Mouse (Mus musculus) thymus, postnatal 25 days (tissue): Measurements from ENCODE around the gene Srsf2.
"Not testable (repeated sequence)": the region's sequence is repeated elsewhere in the genome, so short reads cannot be mapped to it uniquely, and the experiment has no call there.

Experiments used
- DNase-seq: peaks from one replicate; pipeline ENCODE4 v3.0.0; 2022

The Srsf2 gene

GRCm38 (mm10) chr11:116852891-116853511, at the start of gene Srsf2:
TSS of gene Srsf2 (minus strand) at chr11:116853094.
- peak; percentile 98 for DNase-seq

- not testable (repeated sequence) for DNase-seq
Observed at GRCm38 (mm10) chr11:116902588-116902987, 49.7 kb upstream of the Srsf2 start.

DNA sequence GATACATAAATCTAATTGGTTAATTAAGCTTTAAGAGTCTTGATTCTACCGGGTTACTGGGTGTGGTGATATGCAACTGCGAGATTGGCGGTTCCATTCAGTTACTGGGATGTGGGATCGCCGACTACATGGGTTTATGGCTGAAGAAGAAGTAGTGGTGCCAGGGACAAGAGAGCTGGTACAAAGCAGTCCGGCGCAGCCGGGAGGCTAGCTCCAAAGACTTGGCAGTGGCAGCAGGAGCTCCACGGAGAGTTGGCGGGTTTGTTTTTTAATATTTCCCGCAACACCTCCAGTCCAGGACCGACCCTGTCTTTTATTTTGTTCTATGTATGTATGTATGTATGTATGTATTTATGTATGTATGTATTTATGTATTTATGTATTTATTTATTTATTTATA, 46.4 kb upstream of the Srsf2 start:
- DNase-seq: no peak

DNA sequence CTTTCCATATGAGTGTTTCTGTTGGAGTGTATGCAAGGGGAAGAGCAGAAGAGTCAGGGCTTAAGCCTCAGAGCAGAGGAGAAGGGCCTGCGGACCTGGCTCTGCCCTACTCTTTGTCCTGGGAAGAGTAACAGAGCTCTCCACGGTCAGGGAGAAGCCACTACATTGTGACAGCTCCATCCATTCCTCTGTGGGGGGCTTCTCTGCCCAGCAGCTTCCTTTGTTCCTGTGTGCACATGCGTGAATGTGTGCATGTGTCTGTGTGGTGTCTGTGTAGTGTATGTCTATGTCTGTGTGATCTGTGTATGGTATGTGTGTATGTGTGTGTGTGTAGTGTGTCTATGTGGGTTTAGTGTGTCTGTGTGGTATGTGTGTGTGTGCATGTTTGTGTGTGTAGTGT, 42.5 kb upstream of the Srsf2 start:
- DNase-seq: no peak

- DNase-seq: no peak
Observed at GRCm38 (mm10) chr11:116893532-116894442, 40.9 kb upstream of the Srsf2 start.

- peak; percentile 39 for DNase-seq
Observed at GRCm38 (mm10) chr11:116887136-116887535, 34.2 kb upstream of the Srsf2 start.

DNA sequence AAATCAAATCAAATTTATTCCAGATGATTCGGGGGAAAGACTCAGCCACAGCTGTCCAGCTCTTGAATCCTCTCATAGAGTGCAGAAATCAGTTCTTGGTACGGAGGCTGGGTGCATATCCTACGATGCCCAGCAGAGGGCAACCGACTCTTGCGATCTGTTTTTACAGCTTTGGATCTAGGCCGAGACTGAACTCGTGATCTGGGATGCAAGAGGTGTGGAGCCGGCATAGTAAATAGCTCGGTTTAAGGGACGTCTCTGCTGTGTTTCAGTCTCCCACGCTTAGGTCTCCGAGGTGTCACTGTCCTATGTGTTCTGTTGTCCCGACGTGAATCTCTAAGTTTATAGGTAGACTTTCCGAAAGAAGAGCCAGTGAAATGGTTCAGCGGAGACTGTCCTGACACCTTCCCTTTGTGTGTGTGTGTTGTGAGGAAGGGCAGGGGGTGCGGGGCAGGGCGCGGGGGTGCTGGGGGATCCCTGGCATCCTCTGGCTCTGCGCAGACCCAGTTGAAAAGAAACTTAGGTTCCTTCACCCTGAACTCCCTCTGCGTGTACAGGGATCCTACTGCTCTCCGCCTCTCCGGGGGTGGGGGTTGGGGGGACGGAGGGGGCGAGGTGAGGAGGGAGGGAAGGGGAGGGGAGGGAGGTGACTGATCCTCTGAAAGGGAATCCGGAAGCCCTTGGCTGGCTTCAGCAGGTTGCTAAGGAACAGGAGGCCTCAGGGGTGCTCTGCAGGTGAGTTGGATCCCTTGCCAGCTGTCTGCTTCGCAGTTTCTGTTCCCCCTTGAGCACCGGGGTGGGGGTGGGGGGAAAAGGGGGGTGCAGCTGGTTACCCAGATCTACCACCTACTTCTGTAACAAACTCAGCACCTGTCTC, 32.6 kb upstream of the Srsf2 start:
- peak; percentile 79 for DNase-seq

DNA sequence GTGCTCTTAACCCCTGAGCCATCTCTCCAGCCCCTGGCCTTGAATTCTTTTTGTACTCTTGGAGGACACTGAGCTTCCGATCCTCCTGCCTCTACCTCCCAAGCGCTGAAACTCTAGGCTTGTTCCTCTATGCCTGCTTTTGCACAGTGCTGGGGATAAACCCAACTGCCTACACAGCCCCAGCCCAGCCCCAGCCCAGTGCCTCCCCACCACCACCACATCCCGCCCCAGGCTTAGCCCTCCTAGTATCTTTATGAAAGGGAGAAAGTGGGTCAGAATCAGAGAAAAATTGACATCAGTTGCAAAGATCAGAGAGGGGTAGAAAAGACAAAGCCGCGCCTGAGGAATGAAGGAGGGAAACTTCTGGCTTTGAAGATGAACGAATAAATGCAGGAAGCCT, 31.2 kb upstream of the Srsf2 start:
- DNase-seq: no peak

- DNase-seq: no peak
Observed at GRCm38 (mm10) chr11:116882446-116882845, 29.6 kb upstream of the Srsf2 start.

DNA sequence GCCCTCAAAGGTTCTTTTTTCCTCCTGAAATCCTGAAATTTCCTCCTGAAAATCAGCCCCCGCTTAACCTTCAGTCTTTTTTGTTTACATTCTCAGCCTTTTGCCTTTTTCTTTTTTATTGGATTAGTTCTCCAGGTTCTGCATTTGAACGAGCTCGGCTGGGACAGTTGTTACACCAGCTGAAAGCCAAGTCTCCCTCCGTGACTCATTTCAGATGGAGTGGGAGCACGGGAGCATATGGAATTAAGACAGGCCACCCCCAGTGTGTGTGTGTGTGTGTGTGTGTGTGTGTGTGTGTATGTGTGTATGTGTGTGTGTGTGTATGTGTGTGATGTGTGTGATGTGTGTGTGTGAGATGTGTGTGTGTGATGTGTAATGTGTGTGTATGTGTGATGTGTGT, 28.5 kb upstream of the Srsf2 start:
- no peak for DNase-seq

- DNase-seq: no peak
Observed at GRCm38 (mm10) chr11:116880839-116881238, 27.9 kb upstream of the Srsf2 start.

- no peak for DNase-seq
Observed at GRCm38 (mm10) chr11:116878454-116878853, 25.6 kb upstream of the Srsf2 start.

DNA sequence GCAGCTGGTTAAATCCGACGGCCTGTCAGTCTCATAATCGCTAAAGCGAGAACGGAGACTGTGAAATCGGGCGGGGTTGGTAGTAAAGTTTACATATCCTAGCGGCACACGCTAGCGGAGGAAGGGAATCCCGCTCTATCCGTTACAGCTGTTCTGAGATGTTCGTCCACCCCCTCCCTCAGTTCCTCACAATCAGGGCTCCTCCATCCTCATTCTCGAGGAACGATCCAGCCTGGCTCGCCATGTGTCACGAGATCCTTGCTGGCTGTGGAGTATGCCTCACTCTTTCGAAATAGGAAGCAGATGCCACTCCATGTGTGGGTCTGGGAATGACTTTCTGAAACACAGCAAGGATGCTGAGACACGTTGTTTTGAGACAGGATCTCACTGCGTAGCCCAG, 21.1 kb upstream of the Srsf2 start:
- DNase-seq: no peak

DNA sequence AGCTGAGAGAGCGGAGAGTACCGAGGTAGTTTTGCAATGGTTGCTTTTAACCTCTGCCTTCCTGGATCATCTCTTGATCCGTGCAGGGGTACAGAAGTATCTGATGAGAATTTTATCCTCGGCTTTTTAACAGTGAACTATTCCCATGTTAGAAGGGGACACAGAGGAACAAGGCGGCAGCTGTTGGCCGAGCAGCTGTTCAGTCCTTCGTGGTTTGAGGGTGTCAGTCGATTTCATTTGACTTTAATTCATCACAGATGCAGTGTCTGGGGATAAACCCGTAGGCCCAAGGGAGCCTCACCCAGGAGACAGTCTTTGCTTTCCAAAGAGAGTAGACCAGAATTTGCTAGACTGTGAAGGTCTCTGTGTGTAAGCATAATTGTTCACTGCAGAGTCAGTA, 18.6 kb upstream of the Srsf2 start:
- no peak for DNase-seq

DNA sequence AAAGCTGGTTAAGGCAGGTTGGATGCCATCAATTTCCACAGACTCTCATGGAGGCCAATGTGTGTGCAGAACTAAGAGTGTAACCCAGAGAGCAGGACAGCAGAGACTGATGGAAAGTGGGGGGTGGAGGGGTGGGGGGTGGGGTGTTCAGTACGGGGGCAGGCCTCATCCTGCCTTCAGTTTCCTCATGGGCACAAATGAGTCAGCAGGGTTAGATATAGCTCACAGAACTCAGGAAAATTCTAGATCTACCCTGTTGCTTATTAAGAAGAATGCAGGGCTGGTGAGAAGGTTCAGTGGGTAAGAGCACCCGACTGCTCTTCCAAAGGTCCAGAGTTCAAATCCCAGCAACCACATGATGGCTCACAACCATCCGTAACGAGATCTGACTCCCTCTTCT, 16.7 kb upstream of the Srsf2 start:
- no peak for DNase-seq

- DNase-seq: no peak
Observed at GRCm38 (mm10) chr11:116869223-116869622, 16.3 kb upstream of the Srsf2 start.

DNA sequence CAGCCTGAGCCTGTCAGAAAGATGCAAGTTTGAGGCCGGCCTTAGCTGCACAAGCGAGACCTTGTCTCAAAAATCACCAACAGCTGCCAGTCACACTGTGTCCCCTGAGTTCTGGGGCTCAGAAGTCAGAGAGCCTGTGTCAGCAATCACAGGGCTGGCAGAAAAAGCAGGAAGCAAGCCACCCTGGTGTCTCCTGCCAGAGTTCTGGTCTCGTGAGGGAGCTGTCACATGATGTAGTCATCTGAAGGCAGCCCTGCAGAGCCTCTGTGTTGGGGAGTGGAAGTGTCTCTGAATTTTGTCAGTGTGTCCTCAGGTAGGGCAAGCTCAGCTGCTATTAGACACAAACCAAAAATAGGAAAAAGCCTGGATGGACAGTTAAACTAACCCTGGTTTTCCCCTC, 15.2 kb upstream of the Srsf2 start:
- no peak for DNase-seq

DNA sequence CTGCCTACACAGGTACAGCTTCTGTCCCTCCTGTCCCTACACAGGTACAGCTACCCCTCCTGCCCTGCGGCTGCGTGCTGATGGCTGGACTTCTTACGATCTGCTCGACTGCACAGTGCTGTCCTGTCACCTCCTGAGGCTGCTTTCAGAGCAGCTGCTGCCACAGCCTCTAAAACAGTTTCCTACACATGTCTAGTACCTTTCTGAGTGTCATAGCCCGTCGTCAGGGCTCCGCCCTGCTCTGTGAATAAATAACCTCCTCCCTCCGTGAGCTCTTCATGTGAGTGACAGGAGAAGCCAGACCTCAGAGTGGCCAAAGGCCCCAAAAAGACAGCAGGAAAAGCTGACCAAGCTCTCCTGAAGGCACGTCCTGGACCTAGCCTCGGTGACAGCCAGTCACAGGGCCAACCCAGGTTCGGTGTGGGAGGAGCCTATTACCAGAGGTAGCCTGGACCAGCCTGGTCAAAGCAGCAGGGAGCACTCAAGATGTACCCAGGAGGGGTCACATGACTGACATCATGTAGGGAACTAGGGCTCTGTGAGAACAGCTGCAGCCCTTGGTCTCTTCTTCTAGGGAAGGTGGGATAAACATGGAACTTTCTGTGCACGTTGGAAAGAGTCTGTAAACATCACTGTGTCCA, 13.2 kb upstream of the Srsf2 start:
- DNase-seq: no peak

- DNase-seq: no peak
Observed at GRCm38 (mm10) chr11:116864444-116864843, 11.6 kb upstream of the Srsf2 start.

- DNase-seq: no peak
Observed at GRCm38 (mm10) chr11:116857183-116857850, 4.4 kb upstream of the Srsf2 start.

- no peak for DNase-seq
Observed at GRCm38 (mm10) chr11:116854279-116854678, 1.4 kb upstream of the Srsf2 start.

- DNase-seq: peak; percentile 97
Observed at GRCm38 (mm10) chr11:116853512-116853928, 626 bp upstream of the Srsf2 start.
